Mouse (Mus musculus): Measurements from ENCODE around the gene Gm21913.
"Not testable (repeated sequence)": the region's sequence is repeated elsewhere in the genome, so short reads cannot be mapped to it uniquely, and the experiment has no call there.

The Gm21913 gene

DNA sequence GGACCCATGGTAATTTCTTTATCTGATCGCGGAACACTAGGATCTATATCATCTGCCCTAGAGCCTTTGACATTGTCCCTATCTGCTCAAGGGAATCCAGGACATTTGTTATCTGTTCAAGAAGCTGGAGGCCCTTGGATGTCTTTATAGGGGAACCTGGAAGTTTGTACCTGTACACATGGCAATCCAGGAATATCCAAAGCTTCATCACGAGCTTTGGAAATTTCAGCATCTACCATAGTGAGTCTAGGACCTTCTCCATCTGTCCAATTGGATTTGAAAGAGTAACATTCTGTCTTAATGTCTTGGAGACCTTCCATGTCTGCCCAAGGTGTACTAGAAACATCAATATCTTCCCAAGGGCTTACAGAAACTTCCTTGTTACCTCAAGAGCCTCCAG, at the start of gene Gm21913:
Gene Gm21913, plus strand, starts transcription at position 301 of the 400 bp plus-strand sequence.
- DNase-seq = not testable (repeated sequence)
